Mouse (Mus musculus): ENCODE measurements around the gene Btbd16.

Gene Btbd16

GRCm38 (mm10) chr7:130773914-130774630 lies at the start of gene Btbd16:
Gene Btbd16, plus strand, starts transcription at chr7:130774069.
- DNase-seq (ENCODE audit: low spot score in 2 of 2) = no peak

- DNase-seq (ENCODE audit: low spot score in 2 of 2) = no peak
Observed at GRCm38 (mm10) chr7:130726185-130726584, 47.7 kb upstream of the Btbd16 start.

GRCm38 (mm10) chr7:130726724-130727422 lies 47.0 kb upstream of the Btbd16 start:
- DNase-seq (ENCODE audit: low spot score in 2 of 2) = no peak

- no peak for DNase-seq (ENCODE audit: low spot score in 2 of 2)
Observed at GRCm38 (mm10) chr7:130727560-130727959, 46.3 kb upstream of the Btbd16 start.

- DNase-seq (ENCODE audit: low spot score in 2 of 2) = no peak
Observed at GRCm38 (mm10) chr7:130731792-130732191, 42.1 kb upstream of the Btbd16 start.

- no peak for DNase-seq (ENCODE audit: low spot score in 2 of 2)
Observed at GRCm38 (mm10) chr7:130732908-130733307, 41.0 kb upstream of the Btbd16 start.

- no peak for DNase-seq (ENCODE audit: low spot score in 2 of 2)
Observed at GRCm38 (mm10) chr7:130733423-130733822, 40.4 kb upstream of the Btbd16 start.

GRCm38 (mm10) chr7:130734195-130734787 lies 39.6 kb upstream of the Btbd16 start:
- DNase-seq (ENCODE audit: low spot score in 2 of 2) = no peak

- no peak for DNase-seq (ENCODE audit: low spot score in 2 of 2)
Observed at GRCm38 (mm10) chr7:130741099-130741498, 32.8 kb upstream of the Btbd16 start.

- no peak for DNase-seq (ENCODE audit: low spot score in 2 of 2)
Observed at GRCm38 (mm10) chr7:130743239-130744025, 30.4 kb upstream of the Btbd16 start.

GRCm38 (mm10) chr7:130749165-130749564 lies 24.7 kb upstream of the Btbd16 start:
- no peak for DNase-seq (ENCODE audit: low spot score in 2 of 2)

GRCm38 (mm10) chr7:130750752-130751490 lies 22.9 kb upstream of the Btbd16 start:
- DNase-seq (ENCODE audit: low spot score in 2 of 2) = no peak

- DNase-seq (ENCODE audit: low spot score in 2 of 2) = no peak
Observed at GRCm38 (mm10) chr7:130751678-130752077, 22.2 kb upstream of the Btbd16 start.

GRCm38 (mm10) chr7:130754790-130755189 lies 19.1 kb upstream of the Btbd16 start:
- no peak for DNase-seq (ENCODE audit: low spot score in 2 of 2)

GRCm38 (mm10) chr7:130756343-130756835 lies 17.5 kb upstream of the Btbd16 start:
- no peak for DNase-seq (ENCODE audit: low spot score in 2 of 2)

GRCm38 (mm10) chr7:130757326-130757865 lies 16.5 kb upstream of the Btbd16 start:
- DNase-seq (ENCODE audit: low spot score in 2 of 2) = no peak

GRCm38 (mm10) chr7:130762071-130762897 lies 11.6 kb upstream of the Btbd16 start:
- DNase-seq (ENCODE audit: low spot score in 2 of 2) = peak in 1 of 2 experiments; percentile 59

GRCm38 (mm10) chr7:130764160-130764559 lies 9.7 kb upstream of the Btbd16 start:
- DNase-seq (ENCODE audit: low spot score in 2 of 2) = no peak

- no peak for DNase-seq (ENCODE audit: low spot score in 2 of 2)
Observed at GRCm38 (mm10) chr7:130766411-130767170, 7.3 kb upstream of the Btbd16 start.
